Mouse (Mus musculus) liver, adult 2 months (tissue): Measurements from ENCODE around the gene Gm45062.

Experiments
- CTCF ChIP-seq: fragments of 200-500 bp; IDR thresholded peaks from 2 replicates; pipeline ENCODE4 v1.5.1; 2011; ENCODE audit warnings: low read depth, low read length, control low read depth
- POLR2A ChIP-seq: fragments of 200-500 bp; IDR thresholded peaks from 2 replicates; pipeline ENCODE4 v1.6.1; 2011; ENCODE audit warnings: low read length, control low read depth; ENCODE audit not compliant: insufficient read depth; ENCODE audit errors: extremely low read depth

DNA sequence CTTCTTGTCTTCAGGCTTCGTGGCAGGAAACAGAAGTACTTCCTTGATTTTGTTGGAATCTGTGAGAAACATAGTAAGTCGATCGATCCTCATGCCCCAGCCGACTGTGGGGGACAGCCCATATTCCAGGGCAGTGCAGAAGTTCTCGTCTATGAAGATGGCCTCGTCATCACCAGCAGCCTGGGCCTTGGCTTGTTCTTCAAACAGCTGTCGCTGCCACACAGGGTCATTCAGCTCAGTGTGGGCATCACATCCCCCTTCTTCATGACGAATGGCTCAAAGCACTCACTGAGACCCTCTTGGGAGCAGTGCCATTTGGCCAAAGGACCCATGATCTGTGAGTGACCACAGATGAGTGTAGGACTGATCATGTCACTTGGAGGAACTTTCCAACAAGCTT, 118.4 kb downstream of the Gm45062 start:
- no peak for TF ChIP-seq POLR2A
- no peak for TF ChIP-seq CTCF
